Mouse (Mus musculus): ENCODE results near the gene Tln2.

DNA sequence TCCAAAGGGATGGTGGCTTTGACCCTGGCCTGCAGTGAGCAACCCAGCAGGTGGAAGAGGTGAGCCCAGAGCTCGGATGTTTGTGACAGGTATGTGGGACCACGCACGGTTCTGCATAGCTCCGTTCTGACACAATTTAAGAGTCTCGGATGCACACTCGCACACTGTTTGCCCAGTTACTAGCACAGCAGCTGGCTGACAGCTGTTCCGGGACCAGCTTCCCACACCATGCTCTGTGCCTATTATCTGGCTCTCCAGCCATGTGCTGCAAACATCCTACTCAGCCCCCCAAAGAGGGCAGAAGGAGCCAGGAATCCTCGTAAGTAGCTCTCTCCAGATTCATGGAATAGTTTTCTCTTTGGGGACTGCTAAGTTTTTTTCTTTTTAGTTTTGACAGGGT, 17.6 kb downstream of the Tln2 start:
- TF ChIP-seq CTCF (IDR thresholded peaks at IDR 0.05; ENCODE audit: low read depth, low read length) (no peak), EP300 (IDR thresholded peaks at IDR 0.05; ENCODE audit: insufficient read depth, low read depth, low read length) (no peak), POLR2A (IDR thresholded peaks at IDR 0.05; ENCODE audit: insufficient read depth, low read length) (no peak)

Measured in ES-Bruce4 (cell line).